Mouse (Mus musculus) layer of hippocampus, postnatal 10 days (tissue): ENCODE results near the gene Dennd1c. TPM values are rescaled to one million over a fixed set of nuclear protein-coding genes. Genes with fewer than 3 reads are reported as not detected.
"Not testable (repeated sequence)": the region's sequence is repeated elsewhere in the genome, so short reads cannot be mapped to it uniquely, and the experiment has no call there.

ENCODE experiments used
- DNase-seq, 2 experiments: peaks; one replicate each; pipeline ENCODE4 v3.0.0; 2021; ENCODE audit warnings: low spot score in 2 of 2
- total RNA-seq, 2 experiments: library from RNA; stranded (reverse); gene quantifications; 2 replicates each; pipeline ENCODE4 v1.2.3; 2021

Dennd1c gene
- total RNA-seq, 2 experiments from 2014 or later = 1.2 to 1.9 TPM

- not testable (repeated sequence) for DNase-seq
Measured at GRCm38 (mm10) chr17:57051679-57052078, 26.6 kb downstream of the Dennd1c start.

GRCm38 (mm10) chr17:57048816-57049215 lies 29.5 kb downstream of the Dennd1c start:
- DNase-seq = no peak

GRCm38 (mm10) chr17:57047406-57047805 lies 30.9 kb downstream of the Dennd1c start:
- DNase-seq = no peak

GRCm38 (mm10) chr17:57041554-57041953 lies 36.8 kb downstream of the Dennd1c start, which contains the start of gene Slc25a41:
Gene Slc25a41 (minus strand): TSS chr17:57041654.
- DNase-seq = no peak

- DNase-seq = no peak
Measured at GRCm38 (mm10) chr17:57038978-57039377, 39.3 kb downstream of the Dennd1c start.

- no peak for DNase-seq
Measured at GRCm38 (mm10) chr17:57032854-57033253, 45.5 kb downstream of the Dennd1c start.

- DNase-seq = peak; percentile 98
Measured at GRCm38 (mm10) chr17:57031661-57032420, 46.5 kb downstream of the Dennd1c start.

- DNase-seq = peak; percentile 44 to 72
Measured at GRCm38 (mm10) chr17:57030931-57031660, 47.2 kb downstream of the Dennd1c start, which contains the start of gene Khsrp. Gene Khsrp (minus strand): TSS chr17:57031522.

- DNase-seq = no peak
Measured at GRCm38 (mm10) chr17:57029691-57030090, 48.6 kb downstream of the Dennd1c start.

GRCm38 (mm10) chr17:57027471-57027870 lies 50.8 kb downstream of the Dennd1c start:
- no peak for DNase-seq

- DNase-seq = no peak
Measured at GRCm38 (mm10) chr17:57020960-57021359, 57.4 kb downstream of the Dennd1c start.

GRCm38 (mm10) chr17:57019693-57020092 lies 58.6 kb downstream of the Dennd1c start:
- no peak for DNase-seq

Other genes starting within 250 kb of the Dennd1c start
- 1 to 10 TPM; 4.1 to 4.4 TPM for gene Rfx2, start 247.5 kb downstream of the Dennd1c start, total RNA-seq
- not detected for gene Acsbg2, start 204.1 kb downstream of the Dennd1c start, total RNA-seq
- gene 1700061G19Rik, start 203.0 kb downstream of the Dennd1c start, total RNA-seq = under 1 TPM; 0.11 to 0.39 TPM
- 10 to 100 TPM; 68.7 to 72.0 TPM for gene Mllt1, start 143.1 kb downstream of the Dennd1c start, total RNA-seq
- gene Acer1, start 96.4 kb downstream of the Dennd1c start, total RNA-seq = not detected
- gene Clpp, start 88.2 kb downstream of the Dennd1c start, total RNA-seq = 10 to 100 TPM; 55.7 to 56.0 TPM
- 10 to 100 TPM; 27.8 to 34.0 TPM for gene Alkbh7, start 81.2 kb downstream of the Dennd1c start, total RNA-seq
- not detected for gene Pspn, start 78.5 kb downstream of the Dennd1c start, total RNA-seq
- 10 to 100 TPM; 45.0 to 47.4 TPM for gene Gtf2f1, start 67.2 kb downstream of the Dennd1c start, total RNA-seq
- gene Gm17949, start 67.0 kb downstream of the Dennd1c start, total RNA-seq = under 1 TPM in 1 of 2 experiments, not detected in 1; 0.41 TPM
- 100 to 1,000 TPM; 105 to 116 TPM for gene Khsrp, start 47.0 kb downstream of the Dennd1c start, total RNA-seq
- not detected for gene Slc25a41, start 36.9 kb downstream of the Dennd1c start, total RNA-seq
- gene Crb3, start 19.4 kb downstream of the Dennd1c start, total RNA-seq = 1 to 10 TPM in 1 of 2 experiments, under 1 TPM in 1; 0.45 to 1.1 TPM
- 100 to 1,000 TPM; 308 to 317 TPM for gene Slc25a23, start 18.7 kb downstream of the Dennd1c start, total RNA-seq
- 100 to 1,000 TPM; 487 to 549 TPM for gene Tubb4a, start 9.3 kb upstream of the Dennd1c start, total RNA-seq
- 1 to 10 TPM in 1 of 2 experiments, under 1 TPM in 1; 0.75 to 1.0 TPM for gene Tnfsf9, start 26.8 kb upstream of the Dennd1c start, total RNA-seq
- under 1 TPM in 1 of 2 experiments, not detected in 1; 0.42 TPM for gene Cd70, start 71.3 kb upstream of the Dennd1c start, total RNA-seq
- not detected for gene Tnfsf14, start 115.7 kb upstream of the Dennd1c start, total RNA-seq
- gene C3, start 149.6 kb upstream of the Dennd1c start, total RNA-seq = 1 to 10 TPM; 2.7 to 2.8 TPM
- 10 to 100 TPM; 15.0 to 16.3 TPM for gene Gpr108, start 169.9 kb upstream of the Dennd1c start, total RNA-seq
- 1 to 10 TPM; 6.6 to 8.0 TPM for gene Trip10, start 170.9 kb upstream of the Dennd1c start, total RNA-seq
- gene Vav1, start 200.6 kb upstream of the Dennd1c start, total RNA-seq = 1 to 10 TPM; 4.4 to 4.6 TPM